Mouse (Mus musculus) midbrain, embryonic 11.5 days (tissue): ENCODE data around the gene Olfr668. TPM values are rescaled to one million over a fixed set of nuclear protein-coding genes. Genes with fewer than 3 reads are reported as not detected.
"Not testable (repeated sequence)": the region's sequence is repeated elsewhere in the genome, so short reads cannot be mapped to it uniquely, and the experiment has no call there.

Experiments used
- ATAC-seq: fragments of 200-750 bp; cut with Nextera tagmentation; 2 replicates; pipeline ENCODE4 v1.8.0; 2017; ENCODE audit warnings: moderate TSS enrichment, moderate library complexity; ENCODE audit not compliant: low FRiP score
- DNase-seq: peaks from one replicate; pipeline ENCODE4 v3.0.0; 2015; ENCODE audit warnings: low spot score; ENCODE audit errors: missing footprints
- H3K27ac ChIP-seq: fragments of 300-500 bp; sonication (generic); 2 replicates; pipeline ENCODE4 v1.5.1; 2014; ENCODE audit warnings: low read depth, low read length
- H3K27me3 ChIP-seq: fragments of 300-500 bp; sonication (generic); 2 replicates; pipeline ENCODE4 v1.6.1; 2014; ENCODE audit warnings: mild to moderate bottlenecking, low read length, moderate library complexity, mixed read lengths; ENCODE audit not compliant: control insufficient read depth, insufficient read depth
- H3K36me3 ChIP-seq: fragments of 300-500 bp; sonication (generic); 2 replicates; pipeline ENCODE4 v1.6.1; 2014; ENCODE audit warnings: mild to moderate bottlenecking, low read length, moderate library complexity, mixed read lengths; ENCODE audit not compliant: control insufficient read depth, insufficient read depth
- H3K4me1 ChIP-seq: fragments of 300-500 bp; sonication (generic); 2 replicates; pipeline ENCODE4 v1.6.1; 2014; ENCODE audit warnings: low read length; ENCODE audit not compliant: control insufficient read depth, insufficient read depth
- H3K4me2 ChIP-seq: fragments of 300-500 bp; sonication (generic); 2 replicates; pipeline ENCODE4 v1.6.1; 2014; ENCODE audit warnings: mild to moderate bottlenecking, moderate library complexity
- H3K4me3 ChIP-seq: fragments of 300-500 bp; sonication (generic); 2 replicates; pipeline ENCODE4 v1.5.1; 2014; ENCODE audit warnings: low read depth, low read length
- H3K9ac ChIP-seq: fragments of 300-500 bp; sonication (generic); 2 replicates; pipeline ENCODE4 v1.6.1; 2014; ENCODE audit warnings: low read length
- H3K9me3 ChIP-seq: fragments of 300-500 bp; sonication (generic); 2 replicates; pipeline ENCODE4 v1.6.1; 2016; ENCODE audit warnings: low read length; ENCODE audit not compliant: control insufficient read depth
- WGBS: fragments of 180-500 bp; shearing (Covaris S2); extraction: QIAGEN DNeasy Blood & Tissue Kit; methylation state at CpG from one replicate; pipeline ENCODE4 v1.1.7; 2014; 5-methylcytosine and 5-hydroxymethylcytosine counted together
- polyA plus RNA-seq: library from polyadenylated mRNA; unstranded; fragments of >200 nt; fragmentation: Nextera tagmentation; extraction: Ambion mirVana; gene quantifications from 2 replicates; pipeline ENCODE4 v1.2.1, GENCODE M21; 2014

Gene Olfr668
- polyA plus RNA-seq: not detected in 2 replicates

- no peak for DNase-seq
- WGBS: 82% methylated on average over 1 of the region's 1 CpGs
- Histone ChIP-seq H3K36me3 (no peaks in the 10 kb centered on the region), H3K4me2 (no peak within 1 kb of the TSS), H3K27me3 (no peaks in the 10 kb centered on the region), H3K4me3 (no peak within 1 kb of the TSS), H3K4me1 (no peaks in the 10 kb centered on the region), H3K9me3 (no peaks in the 10 kb centered on the region), H3K9ac (no peak within 1 kb of the TSS), H3K27ac (no peak within 1 kb of the TSS)
- no peak for ATAC-seq
Measured at GRCm38 (mm10) chr7:104927957-104928356, at the start of gene Olfr668. Gene Olfr668, minus strand, starts transcription at chr7:104928057.

GRCm38 (mm10) chr7:104972507-104972906 lies 44.6 kb upstream of the Olfr668 start:
- WGBS: 65% methylated on average over 2 of the region's 2 CpGs
- H3K36me3 ChIP-seq, H3K9ac ChIP-seq, H3K4me1 ChIP-seq, H3K4me3 ChIP-seq, H3K27me3 ChIP-seq, ATAC-seq, DNase-seq, H3K9me3 ChIP-seq, H3K27ac ChIP-seq, H3K4me2 ChIP-seq: not testable (repeated sequence)

DNA sequence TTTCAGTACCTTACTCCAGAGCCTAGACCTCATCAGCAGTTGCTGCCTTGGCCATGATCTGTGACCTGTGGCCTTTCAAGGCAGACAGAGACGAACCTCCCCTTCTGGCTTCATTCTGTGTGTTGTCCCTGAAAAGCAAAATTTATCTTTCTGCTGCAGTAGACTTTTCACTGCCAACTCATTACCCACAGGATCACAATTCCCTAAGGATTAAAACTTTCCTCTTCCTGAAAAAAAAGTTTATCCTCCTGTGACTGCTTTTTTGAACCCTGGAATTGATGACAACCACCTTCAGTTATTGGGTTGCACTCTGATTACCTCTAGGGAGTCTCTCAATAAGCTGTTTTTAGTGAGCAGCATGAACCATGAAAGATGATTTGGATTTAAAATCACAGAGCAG lies 34.7 kb upstream of the Olfr668 start, which contains the start of gene Olfr670:
Olfr670 (minus strand) TSS at position 101 of the 400 bp plus-strand sequence.
- H3K27ac ChIP-seq: no peak within 1 kb of the TSS
- no peak within 1 kb of the TSS for H3K4me3 ChIP-seq
- no peak for ATAC-seq
- no peaks in the 10 kb centered on the region for H3K27me3 ChIP-seq
- H3K4me2 ChIP-seq: no peak within 1 kb of the TSS
- WGBS: 64% methylated on average over 1 of the region's 1 CpGs
- no peaks in the 10 kb centered on the region for H3K36me3 ChIP-seq
- no peak for DNase-seq
- no peaks in the 10 kb centered on the region for H3K9me3 ChIP-seq
- H3K4me1 ChIP-seq: no peaks in the 10 kb centered on the region
- no peak within 1 kb of the TSS for H3K9ac ChIP-seq

- not testable (repeated sequence) for H3K27ac ChIP-seq, H3K4me3 ChIP-seq, ATAC-seq, H3K9ac ChIP-seq, H3K9me3 ChIP-seq, H3K36me3 ChIP-seq, DNase-seq, H3K27me3 ChIP-seq, H3K4me2 ChIP-seq, H3K4me1 ChIP-seq
- 96% methylated on average over 16 of the region's 16 CpGs for WGBS
Measured at GRCm38 (mm10) chr7:104950234-104950633, 22.4 kb upstream of the Olfr668 start.

DNA sequence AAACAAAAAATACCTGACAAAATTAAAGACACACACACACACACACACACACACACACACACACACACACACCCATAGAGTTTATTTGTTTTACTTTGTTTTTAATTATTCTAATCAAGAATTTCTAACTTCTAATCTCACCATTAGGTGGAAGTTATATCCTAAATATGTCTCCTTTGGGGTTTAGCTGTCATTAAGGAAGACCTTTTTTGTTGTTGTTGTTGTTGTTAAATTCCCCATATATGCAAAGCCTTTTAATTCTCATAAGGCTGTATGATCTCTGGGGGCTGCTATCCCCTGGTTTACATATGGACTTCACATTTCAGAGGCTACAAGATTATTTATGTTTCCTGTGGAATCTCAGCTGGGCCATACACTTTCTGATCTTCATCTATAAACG lies 6.1 kb upstream of the Olfr668 start, which contains the start of gene Olfr669:
Olfr669 (plus strand) TSS at position 301 of the 400 bp plus-strand sequence.
- no peaks in the 10 kb centered on the region for H3K4me1 ChIP-seq
- no peaks in the 10 kb centered on the region for H3K36me3 ChIP-seq
- H3K27me3 ChIP-seq: no peaks in the 10 kb centered on the region
- no peak within 1 kb of the TSS for H3K9ac ChIP-seq
- no peaks in the 10 kb centered on the region for H3K9me3 ChIP-seq
- DNase-seq (no peak), ATAC-seq (no peak)
- no peak within 1 kb of the TSS for H3K27ac ChIP-seq
- H3K4me2 ChIP-seq: no peak within 1 kb of the TSS
- WGBS: 91% methylated on average over 1 of the region's 1 CpGs
- H3K4me3 ChIP-seq: no peak within 1 kb of the TSS

GRCm38 (mm10) chr7:104921382-104921781 lies 6.5 kb downstream of the Olfr668 start, which contains the start of gene Olfr667:
Gene Olfr667, minus strand, starts transcription at chr7:104921482.
- Histone ChIP-seq H3K36me3 (no peaks in the 10 kb centered on the region), H3K27me3 (no peaks in the 10 kb centered on the region), H3K27ac (no peak within 1 kb of the TSS), H3K9me3 (no peaks in the 10 kb centered on the region), H3K4me3 (no peak within 1 kb of the TSS), H3K4me2 (no peak within 1 kb of the TSS), H3K9ac (no peak within 1 kb of the TSS), H3K4me1 (no peaks in the 10 kb centered on the region)
- WGBS: 90% methylated on average over 1 of the region's 1 CpGs
- DNase-seq: no peak
- no peak for ATAC-seq

DNA sequence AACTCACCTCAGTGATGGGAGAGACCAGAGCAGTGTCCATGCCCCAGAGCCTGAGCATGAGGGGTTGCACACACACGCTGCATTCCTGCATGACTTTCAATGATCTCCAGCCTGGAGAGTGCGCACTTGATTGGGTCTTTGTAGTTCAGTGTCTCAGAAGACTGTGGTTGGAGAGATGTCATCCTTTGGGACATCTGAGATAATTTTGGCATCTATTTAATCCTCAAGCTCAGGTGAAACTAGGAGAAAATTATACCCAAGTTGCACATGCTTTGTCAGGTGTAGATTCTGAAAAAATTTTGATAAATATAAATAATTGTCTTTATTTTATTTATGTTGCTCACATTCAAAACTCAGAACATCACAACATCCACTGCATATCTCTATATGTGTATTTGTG lies 32.0 kb downstream of the Olfr668 start, which contains the start of gene Olfr666:
Olfr666 (minus strand) TSS at position 101 of the 400 bp plus-strand sequence.
- no peaks in the 10 kb centered on the region for H3K4me1 ChIP-seq
- DNase-seq: no peak
- no peaks in the 10 kb centered on the region for H3K36me3 ChIP-seq
- H3K4me3 ChIP-seq: no peak within 1 kb of the TSS
- H3K27ac ChIP-seq: no peak within 1 kb of the TSS
- no peak within 1 kb of the TSS for H3K9ac ChIP-seq
- ATAC-seq: no peak
- 90% methylated on average over 2 of the region's 2 CpGs for WGBS
- no peaks in the 10 kb centered on the region for H3K27me3 ChIP-seq
- no peaks in the 10 kb centered on the region for H3K9me3 ChIP-seq
- no peak within 1 kb of the TSS for H3K4me2 ChIP-seq

GRCm38 (mm10) chr7:104877731-104878130 lies 50.1 kb downstream of the Olfr668 start, which contains the start of gene Olfr665:
Gene Olfr665, plus strand, starts transcription at chr7:104878031.
- 58% methylated on average over 1 of the region's 1 CpGs for WGBS
- H3K4me2 ChIP-seq: no peak within 1 kb of the TSS
- no peaks in the 10 kb centered on the region for H3K27me3 ChIP-seq
- no peak within 1 kb of the TSS for H3K4me3 ChIP-seq
- no peaks in the 10 kb centered on the region for H3K36me3 ChIP-seq
- ATAC-seq (no peak), DNase-seq (no peak)
- no peak within 1 kb of the TSS for H3K9ac ChIP-seq
- no peaks in the 10 kb centered on the region for H3K9me3 ChIP-seq
- H3K4me1 ChIP-seq: no peaks in the 10 kb centered on the region
- no peak within 1 kb of the TSS for H3K27ac ChIP-seq
